Mouse (Mus musculus): ENCODE measurements around the gene Mto1. TPM values are rescaled to one million over a fixed set of nuclear protein-coding genes. Genes with fewer than 3 reads are reported as not detected.
"Not testable (repeated sequence)": the region's sequence is repeated elsewhere in the genome, so short reads cannot be mapped to it uniquely, and the experiment has no call there.

The Mto1 gene
- total and polyA plus RNA-seq, 3 experiments = 27.7 to 32.3 TPM; not detected in 1

DNA sequence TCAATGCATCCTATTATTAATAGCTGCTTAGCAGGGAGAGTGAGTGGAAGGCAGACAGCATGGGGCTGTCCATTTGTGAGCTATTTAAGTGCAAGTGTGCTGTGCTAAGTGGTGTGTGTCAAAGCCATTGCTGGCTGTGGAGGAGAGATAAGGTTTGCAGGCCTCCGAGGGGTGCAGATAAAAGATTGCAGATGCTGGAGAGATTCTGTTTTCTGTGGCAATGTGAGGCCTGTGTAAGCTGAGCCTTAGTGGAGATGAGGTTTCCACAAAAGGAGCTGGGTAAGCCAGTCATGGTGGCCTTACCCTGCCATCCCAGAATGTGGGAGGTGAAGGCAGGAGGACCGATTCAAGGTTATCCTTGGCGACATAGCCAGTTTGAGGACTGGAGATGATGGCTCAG is 68.1 kb downstream of the Mto1 start:
- H3K4me3 ChIP-seq (ENCODE audit: control insufficient read depth in 1 of 2, insufficient read depth in 1 of 2, low read depth in 2 of 2, low read length in 2 of 2) = no peak overlapping the region
- no peak overlapping the region for H3K9ac ChIP-seq (ENCODE audit: control insufficient read depth, low read depth, low read length, poor library complexity, severe bottlenecking)
- DNase-seq (ENCODE audit: low read depth, low spot score) = peak; percentile 69

DNA sequence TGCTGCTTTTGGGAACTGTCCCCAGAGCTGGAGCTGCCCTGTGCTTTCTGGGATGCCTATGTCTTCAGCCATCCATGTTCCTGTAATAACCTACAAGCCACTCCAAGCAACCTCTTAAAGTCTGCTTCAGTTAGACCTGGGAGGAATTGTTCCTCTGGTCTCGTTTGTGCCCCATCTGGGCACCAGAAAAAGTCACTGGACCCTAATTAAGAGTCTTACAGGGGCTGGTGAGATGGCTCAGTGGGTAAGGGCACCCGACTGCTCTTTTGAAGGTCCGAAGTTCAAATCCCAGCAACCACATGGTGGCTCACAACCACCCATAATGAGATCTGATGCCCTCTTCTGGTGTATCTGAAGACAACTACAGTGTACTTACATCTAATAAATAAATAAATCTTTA is 69.2 kb downstream of the Mto1 start:
- not testable (repeated sequence) for H3K9ac ChIP-seq (ENCODE audit: control insufficient read depth, low read depth, low read length, poor library complexity, severe bottlenecking); DNase-seq (ENCODE audit: low read depth, low spot score); H3K79me2 ChIP-seq (ENCODE audit: control insufficient read depth, insufficient read depth, low read length, poor library complexity); H3K9me3 ChIP-seq (replicated peaks; ENCODE audit: insufficient read depth, low read length); H3K4me3 ChIP-seq (ENCODE audit: control insufficient read depth in 1 of 2, insufficient read depth in 1 of 2, low read depth in 2 of 2, low read length in 2 of 2); H3K27ac ChIP-seq (ENCODE audit: control insufficient read depth, low read depth, low read length); H3K27me3 ChIP-seq (ENCODE audit: control insufficient read depth in 1 of 2, insufficient read depth in 2 of 2, low read length in 2 of 2); H3K36me3 ChIP-seq (ENCODE audit: control insufficient read depth in 1 of 2, insufficient read depth in 2 of 2, low read length in 2 of 2)
- peaks cover 2 to 11% of the 10 kb centered on the region in 2 experiments; a peak in 3 of 4 replicates for H3K4me1 ChIP-seq (ENCODE audit: control insufficient read depth in 1 of 2, insufficient read depth in 2 of 2, low read length in 2 of 2)
- peak; percentile 93 for TF ChIP-seq TBP (IDR thresholded peaks at IDR 0.05; ENCODE audit: low read depth, low read length)
- peak; percentile 9; the same call in 1 of the 2 replicates for TF ChIP-seq SMC3 (IDR thresholded peaks at IDR 0.05; ENCODE audit: low read depth, low read length)

More for the DNA sequence above, 68.1 kb downstream of the Mto1 start:
- Histone ChIP-seq H3K27ac (ENCODE audit: control insufficient read depth, low read depth, low read length) (no peak overlapping the region), H3K27me3 (ENCODE audit: control insufficient read depth in 1 of 2, insufficient read depth in 2 of 2, low read length in 2 of 2) (0 out of 4 replicates have a peak, but pooled peaks cover 0 to 1% of the 10 kb centered on the region in 2 experiments), H3K79me2 (ENCODE audit: control insufficient read depth, insufficient read depth, low read length, poor library complexity) (no peaks in the 10 kb centered on the region; the same call in 1 of the 2 replicates), H3K4me1 (ENCODE audit: control insufficient read depth in 1 of 2, insufficient read depth in 2 of 2, low read length in 2 of 2) (peaks cover 2 to 11% of the 10 kb centered on the region in 2 experiments; a peak in 3 of 4 replicates), H3K36me3 (ENCODE audit: control insufficient read depth in 1 of 2, insufficient read depth in 2 of 2, low read length in 2 of 2) (peaks cover 0 to 5% of the 10 kb centered on the region in 2 experiments; a peak in 2 of 4 replicates), H3K9me3 (replicated peaks; ENCODE audit: insufficient read depth, low read length) (no peaks in the 10 kb centered on the region)
- TF ChIP-seq RCOR1 (IDR thresholded peaks at IDR 0.05; ENCODE audit: low read depth, low read length) (peak; percentile 94), SMC3 (IDR thresholded peaks at IDR 0.05; ENCODE audit: low read depth, low read length) (no peak), MYB (IDR thresholded peaks at IDR 0.05; ENCODE audit: low read depth, low read length) (no peak), MAFK (IDR thresholded peaks at IDR 0.05; ENCODE audit: borderline replicate concordance, low read depth, low read length) (0 out of 2 replicates have a peak, but pooled peaks have one; percentile 26), POLR2A (IDR thresholded peaks at IDR 0.05; ENCODE audit: control insufficient read depth in 1 of 2, insufficient read depth in 1 of 2, low read depth in 1 of 2, low read length in 2 of 2, poor library complexity in 1 of 2) (no peak), ZC3H11A (IDR thresholded peaks at IDR 0.05; ENCODE audit: low read depth, low read length) (no peak), CHD2 (IDR thresholded peaks at IDR 0.05; ENCODE audit: low read length) (no peak), TCF12 (IDR thresholded peaks at IDR 0.05; ENCODE audit: low read depth, low read length) (peak; percentile 98), MAX (IDR thresholded peaks at IDR 0.05; ENCODE audit: low read length) (peak; percentile 45; the same call in 1 of the 2 replicates), CHD1 (IDR thresholded peaks at IDR 0.05; ENCODE audit: low read depth, low read length) (no peak), MEF2A (IDR thresholded peaks at IDR 0.05; ENCODE audit: extremely low read depth, insufficient replicate concordance, low read depth, low read length, poor library complexity, severe bottlenecking) (0 out of 2 replicates have a peak, but pooled peaks have one; percentile 32), SIN3A (IDR thresholded peaks at IDR 0.05; ENCODE audit: low read length) (peak; percentile 64), POLR2AphosphoS2 (IDR thresholded peaks at IDR 0.05; ENCODE audit: low read length) (no peak), MAZ (IDR thresholded peaks at IDR 0.05; ENCODE audit: low read depth, low read length) (peak; percentile 85), HCFC1 (IDR thresholded peaks at IDR 0.05; ENCODE audit: low read depth, low read length) (0 out of 2 replicates have a peak, but pooled peaks have one; percentile 49), USF2 (IDR thresholded peaks at IDR 0.05; ENCODE audit: borderline replicate concordance in 1 of 2, insufficient read depth in 1 of 2, low read depth in 1 of 2, low read length in 2 of 2) (no peak), ZNF384 (IDR thresholded peaks at IDR 0.05; ENCODE audit: low read depth, low read length) (peak; percentile 17; the same call in 1 of the 2 replicates), NRF1 (IDR thresholded peaks at IDR 0.05; ENCODE audit: insufficient read depth, low read depth, low read length, poor library complexity, severe bottlenecking) (no peak), EP300 (IDR thresholded peaks at IDR 0.05; ENCODE audit: low read depth in 1 of 2, low read length in 2 of 2) (peak; percentile 91 to 92), TBP (IDR thresholded peaks at IDR 0.05; ENCODE audit: low read depth, low read length) (no peak), MXI1 (IDR thresholded peaks at IDR 0.05; ENCODE audit: low read depth, low read length) (peak; percentile 77), TAL1 (IDR thresholded peaks at IDR 0.05; ENCODE audit: low read length) (peak; percentile 85), ZKSCAN1 (IDR thresholded peaks at IDR 0.05; ENCODE audit: low read depth, low read length) (no peak), E2F4 (IDR thresholded peaks at IDR 0.05; ENCODE audit: borderline replicate concordance, low read depth, low read length) (no peak), JUND (IDR thresholded peaks at IDR 0.05; ENCODE audit: low read depth, low read length) (no peak), ETS1 (IDR thresholded peaks at IDR 0.05; ENCODE audit: low read depth, low read length) (peak; percentile 84), BHLHE40 (IDR thresholded peaks at IDR 0.05; ENCODE audit: borderline replicate concordance, low read depth, low read length) (peak; percentile 63), GATA1 (IDR thresholded peaks at IDR 0.05; ENCODE audit: low read depth, low read length) (peak; percentile 97)
